Mouse (Mus musculus) cerebellum, adult 2 months (tissue): Measurements from ENCODE around the gene Rita1.

Experiments
- CTCF ChIP-seq: fragments of 200-500 bp; IDR thresholded peaks from 2 replicates; pipeline ENCODE4 v1.5.1; 2011; ENCODE audit warnings: low read depth, mild to moderate bottlenecking, control low read depth, low read length, moderate library complexity, borderline replicate concordance; ENCODE audit not compliant: insufficient read depth
- POLR2A ChIP-seq: fragments of 200-500 bp; IDR thresholded peaks from 2 replicates; pipeline ENCODE4 v1.6.1; 2011; ENCODE audit warnings: low read length, control low read depth, borderline replicate concordance; ENCODE audit not compliant: insufficient read depth

GRCm38 (mm10) chr5:120628624-120629023, 16.2 kb upstream of the Rita1 start:
- no peak for TF ChIP-seq POLR2A
- TF ChIP-seq CTCF, result no peak
